Mouse (Mus musculus) left cerebral cortex, postnatal 25 days (tissue): ENCODE results near the gene Aldh3b2. TPM values are rescaled to one million over a fixed set of nuclear protein-coding genes. Genes with fewer than 3 reads are reported as not detected.

Experiments used
- DNase-seq, 2 experiments: peaks; one replicate each; pipeline ENCODE4 v3.0.0; 2022; ENCODE audit warnings: low spot score in 2 of 2, mixed read lengths in 1 of 2
- intact Hi-C: fragments of 180-260 bp; cut with DNase I; formaldehyde crosslinking; loops from one replicate; pipeline ENCODE4 v1.15.1; 2025
- total RNA-seq, 2 experiments: library from RNA; stranded (reverse); gene quantifications; 2 replicates each; pipeline ENCODE4 v1.2.3; 2021

The Aldh3b2 gene
- total RNA-seq, 2 experiments from 2014 or later: 1.7 to 2.1 TPM

GRCm38 (mm10) chr19:4001752-4002151 lies 29.6 kb downstream of the Aldh3b2 start:
- no peak for DNase-seq
- intact Hi-C loops: no loop called here

- DNase-seq: no peak
- intact Hi-C loops: no loop called here
Measured at GRCm38 (mm10) chr19:4003112-4003511, 31.0 kb downstream of the Aldh3b2 start, which contains the start of gene Doc2g. TSS of gene Doc2g (plus strand) at chr19:4003313.

- DNase-seq: no peak
- intact Hi-C loops: no loop called here
Measured at GRCm38 (mm10) chr19:4003641-4004040, 31.5 kb downstream of the Aldh3b2 start.

- DNase-seq: no peak
Measured at GRCm38 (mm10) chr19:4004331-4004730, 32.2 kb downstream of the Aldh3b2 start.

GRCm38 (mm10) chr19:4005091-4005490 lies 33.0 kb downstream of the Aldh3b2 start:
- no peak for DNase-seq
- intact Hi-C loops: no loop called here

More at GRCm38 (mm10) chr19:4004331-4004730, 32.2 kb downstream of the Aldh3b2 start:
- intact Hi-C loops: no loop called here

- no peak for DNase-seq
- intact Hi-C loops: no loop called here
Measured at GRCm38 (mm10) chr19:4005971-4006370, 33.8 kb downstream of the Aldh3b2 start.

GRCm38 (mm10) chr19:4011086-4011485 lies 39.0 kb downstream of the Aldh3b2 start:
- DNase-seq: no peak
- intact Hi-C loops: loop anchor here (10.0 kb wide), 1 partner anchor 294 kb away; the partner anchor contains the start of gene Grk2

GRCm38 (mm10) chr19:4012432-4013022 lies 40.4 kb downstream of the Aldh3b2 start, which contains the start of gene Ndufv1:
TSS of gene Ndufv1 (minus strand) at chr19:4012806.
- DNase-seq: peak; percentile 98 to 100
- intact Hi-C loops: loop anchor here (1.0 to 10.0 kb wide), 3 partner anchors 12 to 292 kb away; partner anchors contain the start of genes Gm49405, Grk2 and Nudt8

- no peak for DNase-seq
- intact Hi-C loops: loop anchor here (1.0 to 10.0 kb wide), 2 partner anchors 67 to 292 kb away; partner anchors contain the start of gene Grk2
Measured at GRCm38 (mm10) chr19:4013066-4013465, 40.9 kb downstream of the Aldh3b2 start.

GRCm38 (mm10) chr19:4014802-4015201 lies 42.7 kb downstream of the Aldh3b2 start:
- DNase-seq: no peak
- intact Hi-C loops: loop anchor here (5.0 to 10.0 kb wide), 3 partner anchors 77 to 290 kb away; partner anchors contain the start of gene Grk2

GRCm38 (mm10) chr19:4015635-4016034 lies 43.5 kb downstream of the Aldh3b2 start:
- no peak for DNase-seq
- intact Hi-C loops: loop anchor here (5.0 to 10.0 kb wide), 3 partner anchors 77 to 289 kb away; partner anchors contain the start of gene Grk2

GRCm38 (mm10) chr19:4017921-4018587 lies 45.9 kb downstream of the Aldh3b2 start:
- DNase-seq: no peak
- intact Hi-C loops: loop anchor here (2.0 to 10.0 kb wide), 4 partner anchors 74 to 287 kb away; partner anchors contain the start of gene Grk2

- intact Hi-C loops: loop anchor here (1.0 to 10.0 kb wide), 5 partner anchors 29 to 286 kb away; partner anchors contain the start of gene Grk2
- DNase-seq: peak; percentile 77 to 88
Measured at GRCm38 (mm10) chr19:4018743-4019583, 46.8 kb downstream of the Aldh3b2 start.

GRCm38 (mm10) chr19:4023185-4023584 lies 51.1 kb downstream of the Aldh3b2 start:
- intact Hi-C loops: no loop called here
- DNase-seq: no peak

- DNase-seq: no peak
- intact Hi-C loops: loop anchor here (5.0 kb wide), 1 partner anchor 60 kb away; no protein-coding TSS in a partner anchor
Measured at GRCm38 (mm10) chr19:4027576-4027975, 55.4 kb downstream of the Aldh3b2 start.

Other genes with a start within 250 kb of the Aldh3b2 start
- 10 to 100 TPM; 50.7 to 52.3 TPM for gene Kmt5b, start 204.9 kb upstream of the Aldh3b2 start, total RNA-seq
- gene Chka, start 120.6 kb upstream of the Aldh3b2 start, total RNA-seq: 10 to 100 TPM; 82.8 to 93.7 TPM
- 10 to 100 TPM; 15.3 to 16.4 TPM for gene Tcirg1, start 65.2 kb upstream of the Aldh3b2 start, total RNA-seq
- 100 to 1,000 TPM; 124 to 137 TPM for gene Ndufs8, start 59.6 kb upstream of the Aldh3b2 start, total RNA-seq
- gene Aldh3b1, start 42.5 kb upstream of the Aldh3b2 start, total RNA-seq: 1 to 10 TPM; 2.2 to 2.4 TPM
- gene Unc93b1, start 37.1 kb upstream of the Aldh3b2 start, total RNA-seq: 10 to 100 TPM; 14.1 to 16.1 TPM
- under 1 TPM in 1 of 2 experiments, not detected in 1; 0.11 TPM for gene Aldh3b3, start 13.7 kb upstream of the Aldh3b2 start, total RNA-seq
- 1 to 10 TPM; 3.2 to 3.4 TPM for gene Acy3, start 14.2 kb downstream of the Aldh3b2 start, total RNA-seq
- gene Tbx10, start 20.4 kb downstream of the Aldh3b2 start, total RNA-seq: not detected
- gene Nudt8, start 28.3 kb downstream of the Aldh3b2 start, total RNA-seq: 1 to 10 TPM; 7.0 to 7.3 TPM
- gene Gm49405, start 28.3 kb downstream of the Aldh3b2 start, total RNA-seq: 1 to 10 TPM; 1.1 to 1.6 TPM
- 1 to 10 TPM; 4.4 to 5.1 TPM for gene Doc2g, start 31.0 kb downstream of the Aldh3b2 start, total RNA-seq
- 100 to 1,000 TPM; 221 to 241 TPM for gene Ndufv1, start 40.5 kb downstream of the Aldh3b2 start, total RNA-seq
- 100 to 1,000 TPM; 266 to 294 TPM for gene Gstp1, start 65.7 kb downstream of the Aldh3b2 start, total RNA-seq
- gene Gstp2, start 73.7 kb downstream of the Aldh3b2 start, total RNA-seq: 10 to 100 TPM; 30.7 to 33.1 TPM
- gene Gstp3, start 87.2 kb downstream of the Aldh3b2 start, total RNA-seq: not detected
- not detected for gene Cabp2, start 109.2 kb downstream of the Aldh3b2 start, total RNA-seq
- 10 to 100 TPM; 31.8 to 35.3 TPM for gene Cdk2ap2, start 124.9 kb downstream of the Aldh3b2 start, total RNA-seq
- gene Pitpnm1, start 127.7 kb downstream of the Aldh3b2 start, total RNA-seq: 100 to 1,000 TPM; 208 to 215 TPM
- gene Aip, start 153.5 kb downstream of the Aldh3b2 start, total RNA-seq: 100 to 1,000 TPM; 116 to 118 TPM
- not detected for gene Gpr152, start 167.5 kb downstream of the Aldh3b2 start, total RNA-seq
- gene Cabp4, start 171.7 kb downstream of the Aldh3b2 start, total RNA-seq: not detected
- gene Coro1b, start 176.3 kb downstream of the Aldh3b2 start, total RNA-seq: 10 to 100 TPM; 75.6 to 82.8 TPM
- 1 to 10 TPM; 1.1 to 2.0 TPM for gene Ptprcap, start 181.3 kb downstream of the Aldh3b2 start, total RNA-seq
- gene Rps6kb2, start 191.0 kb downstream of the Aldh3b2 start, total RNA-seq: 10 to 100 TPM; 28.5 to 32.0 TPM
- gene Carns1, start 203.2 kb downstream of the Aldh3b2 start, total RNA-seq: 1 to 10 TPM; 6.6 to 8.7 TPM
- 1 to 10 TPM; 1.3 to 2.0 TPM for gene Tbc1d10c, start 219.0 kb downstream of the Aldh3b2 start, total RNA-seq
- gene Ppp1ca, start 219.7 kb downstream of the Aldh3b2 start, total RNA-seq: 100 to 1,000 TPM; 318 to 320 TPM
- 1 to 10 TPM; 6.9 to 8.0 TPM for gene Rad9a, start 229.3 kb downstream of the Aldh3b2 start, total RNA-seq
- 1 to 10 TPM in 1 of 2 experiments, under 1 TPM in 1; 0.96 to 1.2 TPM for gene Clcf1, start 241.9 kb downstream of the Aldh3b2 start, total RNA-seq
- not detected for gene AC109138.7, start 242.0 kb downstream of the Aldh3b2 start, total RNA-seq